22 mouse cellular contexts compared by ENCODE assay signal in the genomic region with DNA sequence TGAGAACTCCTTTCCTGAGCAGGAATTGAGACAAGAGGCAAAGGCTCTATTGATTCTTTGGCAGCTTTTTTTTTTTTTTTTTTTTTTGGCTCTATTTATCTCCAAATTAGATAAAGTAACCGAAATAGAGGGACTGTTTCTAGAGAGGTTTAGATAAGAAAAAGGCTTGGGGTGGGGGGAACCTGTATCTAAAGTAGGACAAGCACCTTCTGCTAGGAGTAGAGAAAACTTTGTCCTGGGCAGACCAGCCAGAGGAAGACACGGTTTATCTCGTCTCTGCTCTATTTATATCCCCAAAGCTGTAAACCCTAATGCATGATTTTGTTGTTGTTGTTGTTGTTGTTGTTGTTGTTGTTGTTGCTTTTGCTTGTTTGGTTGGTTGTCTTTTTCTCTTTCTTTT.
DNase-seq lines count a peak whose midpoint lies in the region; ATAC-seq lines count a peak whose summit lies in the region.
"Had no signal": no experiment of that assay in that cellular context is flagged by ENCODE, and none has a peak within 500 bp of the region (broad histone marks: within the 10 kb centered on the region; RNA-seq: fewer than 3 reads in every experiment).

No protein-coding gene starts in this region.

- no peak overlapping the region for H3K4me3 ChIP-seq in liver, embryonic 13.5 days (replicated peaks)
- H3K4me3 ChIP-seq in liver, embryonic 12.5 days = no peak overlapping the region
- H3K4me3 ChIP-seq: embryonic facial prominence, embryonic 10.5 days; embryonic facial prominence, embryonic 12.5 days; forebrain, embryonic 13.5 days; forebrain, embryonic 15.5 days had no signal

- WGBS in liver, embryonic 13.5 days (ENCODE audit: insufficient replicate concordance) = 21% methylated on average over 3 of the region's 3 CpGs
- 23% methylated on average over 3 of the region's 3 CpGs for WGBS in liver, embryonic 12.5 days (ENCODE audit: insufficient replicate concordance)

- H3K9me3 ChIP-seq in liver, embryonic 13.5 days (replicated peaks) = no peaks in the 10 kb centered on the region
- H3K9me3 ChIP-seq in liver, embryonic 12.5 days (replicated peaks) = no peaks in the 10 kb centered on the region
- H3K9me3 ChIP-seq: embryonic facial prominence, embryonic 10.5 days; embryonic facial prominence, embryonic 12.5 days; forebrain, embryonic 13.5 days; forebrain, embryonic 15.5 days; G1E had no signal

- no peaks in the 10 kb centered on the region; the same call in 1 of the 2 replicates for H3K4me1 ChIP-seq in liver, embryonic 13.5 days (replicated peaks)
- peaks cover 4% of the 10 kb centered on the region; the same call in 1 of the 2 replicates for H3K4me1 ChIP-seq in liver, embryonic 12.5 days
- H3K4me1 ChIP-seq: embryonic facial prominence, embryonic 10.5 days; embryonic facial prominence, embryonic 12.5 days; forebrain, embryonic 13.5 days; forebrain, embryonic 15.5 days had no signal

- peak; percentile 62; the same call in 1 of the 2 replicates for ATAC-seq in liver, embryonic 13.5 days (ENCODE audit: low read depth)
- ATAC-seq in liver, embryonic 12.5 days = no peak
- ATAC-seq in CD4-positive, CD25-positive, alpha-beta regulatory T cell, adult 4 months = peak; percentile 15
- ATAC-seq in megakaryocyte progenitor cell, adult 5-6 weeks (replicated peaks; ENCODE audit: poor library complexity) = peak; percentile 73
- ATAC-seq: activated CD4-positive, CD25-positive, alpha-beta regulatory T cell, adult 4 months; forebrain, embryonic 13.5 days; forebrain, embryonic 15.5 days; Patski had no signal

- no peak overlapping the region for H3K9ac ChIP-seq in liver, embryonic 13.5 days
- H3K9ac ChIP-seq in liver, embryonic 12.5 days = no peak overlapping the region
- H3K9ac ChIP-seq: embryonic facial prominence, embryonic 12.5 days; forebrain, embryonic 13.5 days; forebrain, embryonic 15.5 days had no signal

- H3K36me3 ChIP-seq in liver, embryonic 13.5 days = no peaks in the 10 kb centered on the region
- H3K36me3 ChIP-seq in liver, embryonic 12.5 days = no peaks in the 10 kb centered on the region
- H3K36me3 ChIP-seq: embryonic facial prominence, embryonic 10.5 days; embryonic facial prominence, embryonic 12.5 days; forebrain, embryonic 15.5 days; G1E had no signal

- no peaks in the 10 kb centered on the region for H3K27me3 ChIP-seq in liver, embryonic 13.5 days
- no peaks in the 10 kb centered on the region for H3K27me3 ChIP-seq in liver, embryonic 12.5 days (replicated peaks)
- H3K27me3 ChIP-seq: CH12.LX; embryonic facial prominence, embryonic 12.5 days; forebrain, embryonic 13.5 days; forebrain, embryonic 15.5 days had no signal

- H3K27ac ChIP-seq in liver, embryonic 13.5 days = no peak overlapping the region
- H3K27ac ChIP-seq in liver, embryonic 12.5 days = no peak overlapping the region
- H3K27ac ChIP-seq: embryonic facial prominence, embryonic 10.5 days; embryonic facial prominence, embryonic 12.5 days; forebrain, embryonic 13.5 days; forebrain, embryonic 15.5 days had no signal

- no peak for DNase-seq in liver, embryonic 13.5 days
- no peak for DNase-seq in neural tube, embryonic 10.5 days (ENCODE audit: extremely low spot score, low spot score)
- no peak for DNase-seq in layer of hippocampus, adult 9-10 months (ENCODE audit: low spot score)
- DNase-seq: adrenal gland, adult 8-10 months; adrenal gland, postnatal 14 days; adrenal gland, postnatal 36 days; cerebellum, adult 11-12 months; cerebellum, adult 2 months; cerebellum, adult 9-10 months; cerebellum, postnatal 10 days; cerebellum, postnatal 25 days had no signal

- H3K4me2 ChIP-seq in liver, embryonic 13.5 days = no peak overlapping the region
- no peak overlapping the region for H3K4me2 ChIP-seq in liver, embryonic 12.5 days
- H3K4me2 ChIP-seq: embryonic facial prominence, embryonic 12.5 days; forebrain, embryonic 13.5 days; forebrain, embryonic 15.5 days had no signal
